Comparison of ENCODE assay signal across 25 mouse cellular contexts in genomic region chr2:92143932-92144331, GRCm38 (mm10). TPM values are rescaled to one million over a fixed set of nuclear protein-coding genes. Genes with fewer than 3 reads are reported as not detected.
DNase-seq lines count a peak whose midpoint lies in the region; TF ChIP-seq lines count a peak whose summit lies in the region.
"Had no signal": no experiment of that assay in that cellular context is flagged by ENCODE, and none has a peak within 500 bp of the region (broad histone marks: within the 10 kb centered on the region; RNA-seq: fewer than 3 reads in every experiment).

No protein-coding gene starts in this region.

- TF ChIP-seq EP300 in ES-Bruce4 (IDR thresholded peaks at IDR 0.05; ENCODE audit: insufficient read depth, low read depth, low read length): peak; percentile 98

- TF ChIP-seq CTCF in ES-Bruce4 (IDR thresholded peaks at IDR 0.05; ENCODE audit: low read depth, low read length): no peak

- no peak for TF ChIP-seq POLR2A in ES-Bruce4 (IDR thresholded peaks at IDR 0.05; ENCODE audit: insufficient read depth, low read length)

- no peaks in the 10 kb centered on the region for H3K27me3 ChIP-seq in ES-Bruce4 (ENCODE audit: control insufficient read depth, insufficient read depth, low read length, poor library complexity, severe bottlenecking)
- H3K27me3 ChIP-seq: forebrain, embryonic 13.5 days; heart, embryonic 12.5 days; heart, embryonic 15.5 days; Patski had no signal

- H3K36me3 ChIP-seq in ES-Bruce4 (ENCODE audit: control insufficient read depth, insufficient read depth, low read length, poor library complexity, severe bottlenecking): no peaks in the 10 kb centered on the region
- H3K36me3 ChIP-seq: forebrain, embryonic 10.5 days; heart, embryonic 12.5 days; heart, embryonic 15.5 days; hindbrain, embryonic 10.5 days had no signal

- no peak overlapping the region for H3K4me3 ChIP-seq in ES-Bruce4 (ENCODE audit: low read depth, low read length)
- H3K4me3 ChIP-seq: forebrain, embryonic 10.5 days; forebrain, embryonic 13.5 days; heart, embryonic 12.5 days; heart, embryonic 15.5 days; hindbrain, embryonic 10.5 days had no signal

- H3K27ac ChIP-seq in ES-Bruce4 (ENCODE audit: insufficient read depth, low read length): peak overlapping the region; percentile 68
- H3K27ac ChIP-seq: forebrain, embryonic 10.5 days; forebrain, embryonic 13.5 days; heart, embryonic 15.5 days; hindbrain, embryonic 10.5 days; hindbrain, embryonic 14.5 days; hindbrain, postnatal 0 days had no signal

- H3K9me3 ChIP-seq in ES-Bruce4 (replicated peaks; ENCODE audit: control insufficient read depth, insufficient read depth, low read length, poor library complexity, severe bottlenecking): no peaks in the 10 kb centered on the region
- H3K9me3 ChIP-seq: forebrain, embryonic 10.5 days; forebrain, embryonic 13.5 days; heart, embryonic 12.5 days; heart, embryonic 15.5 days; hindbrain, embryonic 10.5 days had no signal

- no peak overlapping the region for H3K9ac ChIP-seq in ES-Bruce4 (ENCODE audit: low read depth, poor library complexity, severe bottlenecking)
- H3K9ac ChIP-seq: forebrain, embryonic 13.5 days; heart, embryonic 12.5 days; heart, embryonic 15.5 days; hindbrain, embryonic 14.5 days had no signal

- peaks cover 4% of the 10 kb centered on the region for H3K4me1 ChIP-seq in ES-Bruce4 (ENCODE audit: control insufficient read depth, insufficient read depth, low read length)

- DNase-seq in 416B (ENCODE audit: low read depth) (peak; percentile 39), R1 (ENCODE audit: low read depth, low spot score) (peak; percentile 100), MN1 (ENCODE audit: low spot score) (no peak)
- DNase-seq in ovary, postnatal 36 days (ENCODE audit: low spot score): no peak
- DNase-seq in adrenal gland, postnatal 25 days: no peak
- DNase-seq: adrenal gland, postnatal 10 days; cerebellum, adult 11 months; cerebellum, adult 2 months; cerebellum, adult 9-11 months; cerebellum, postnatal 25 days; embryo, embryonic 11 days; gastrocnemius, postnatal 10 days; gastrocnemius, postnatal 36 days; heart, postnatal 10 days; heart, postnatal 36 days; kidney, adult 2 months had no signal

RNA-seq across cellular contexts. Expression of gene Phf21a, which starts 51.0 kb away (rescaled TPM):
- 47.0 and 52.2 TPM in 2 replicates for polyA plus RNA-seq in ES-Bruce4 (2011; ENCODE audit: insufficient read depth, insufficient read length, low read depth, missing spikeins)
- 91.3 and 95.3 TPM in 2 replicates for total RNA-seq in adrenal gland, postnatal 25 days (2021)

Comparison
In these comparisons a context has a peak if more than half of its experiments do, and no peak if none do; other contexts are left out.
1. DNase-seq: peak in 416B (single experiment) and R1 (single experiment); none in ovary, postnatal 36 days (single experiment), adrenal gland, postnatal 25 days (single experiment) and MN1 (single experiment).